Mouse (Mus musculus): ENCODE measurements at regions not wholly inside any gene's neighbourhood (a gene's known extent, or its start where the extent isn't known, plus 50 kb on each side); places are given as distances from the start of the nearest gene placed in this dataset.

- no peak for TF ChIP-seq EP300 (IDR thresholded peaks at IDR 0.05; ENCODE audit: insufficient read depth, low read depth, low read length)
- TF ChIP-seq POLR2A (IDR thresholded peaks at IDR 0.05; ENCODE audit: insufficient read depth, low read length): no peak
- TF ChIP-seq CTCF (IDR thresholded peaks at IDR 0.05; ENCODE audit: low read depth, low read length): no peak
Measured at GRCm38 (mm10) chr2:161265211-161265610, 156.3 kb upstream of the Chd6 start.

Data from ES-Bruce4 (cell line).